Mouse (Mus musculus) heart, postnatal 0 days (tissue): ENCODE results near the gene Icos. TPM values are rescaled to one million over a fixed set of nuclear protein-coding genes. Genes with fewer than 3 reads are reported as not detected.

Source experiments
- ATAC-seq: fragments of 200-750 bp; cut with Nextera tagmentation; 2 replicates; pipeline ENCODE4 v1.8.0; 2017; ENCODE audit warnings: low read depth, moderate number of reproducible peaks, moderate library complexity; ENCODE audit not compliant: insufficient read depth
- DNase-seq: peaks from one replicate; pipeline ENCODE4 v3.0.0-alpha.2; 2016; ENCODE audit warnings: low spot score
- H3K27ac ChIP-seq: fragments of 300-500 bp; sonication (generic); 2 replicates; pipeline ENCODE4 v1.5.1; 2014; ENCODE audit warnings: low read depth, mild to moderate bottlenecking
- H3K27me3 ChIP-seq: fragments of 300-500 bp; sonication (generic); 2 replicates; pipeline ENCODE4 v1.6.1; 2014; ENCODE audit warnings: low read length, mixed read lengths; ENCODE audit not compliant: control insufficient read depth, insufficient read depth
- H3K36me3 ChIP-seq: fragments of 300-500 bp; sonication (generic); replicated peaks from 2 replicates; pipeline ENCODE4 v1.6.1; 2014; ENCODE audit warnings: low read length, mixed read lengths; ENCODE audit not compliant: control insufficient read depth, insufficient read depth
- H3K4me1 ChIP-seq: fragments of 300-500 bp; sonication (generic); 2 replicates; pipeline ENCODE4 v1.6.1; 2014; ENCODE audit warnings: antibody characterized with exemption; ENCODE audit not compliant: control insufficient read depth, insufficient read depth
- H3K4me2 ChIP-seq: fragments of 300-500 bp; sonication (generic); 2 replicates; pipeline ENCODE4 v1.6.1; 2014; ENCODE audit warnings: low read depth, mild to moderate bottlenecking, low read length, moderate library complexity
- H3K4me3 ChIP-seq: fragments of 300-500 bp; sonication (generic); 2 replicates; pipeline ENCODE4 v1.5.1; 2014; ENCODE audit warnings: low read depth, low read length
- H3K9ac ChIP-seq: fragments of 300-500 bp; sonication (generic); replicated peaks from 2 replicates; pipeline ENCODE4 v1.6.1; 2014; ENCODE audit warnings: low read depth, low read length, mixed read lengths
- H3K9me3 ChIP-seq: fragments of 300-500 bp; sonication (generic); replicated peaks from 2 replicates; pipeline ENCODE4 v1.6.1; 2016; ENCODE audit warnings: low read length; ENCODE audit not compliant: control insufficient read depth
- CTCF ChIP-seq: IDR thresholded peaks from 2 replicates; pipeline ENCODE4 v1.5.1; 2016; ENCODE audit warnings: antibody characterized with exemption, control low read depth, low read depth
- EP300 ChIP-seq: IDR thresholded peaks from 2 replicates; pipeline ENCODE4 v1.6.1; 2016; ENCODE audit warnings: antibody characterized with exemption, low read depth
- WGBS: fragments of 180-500 bp; shearing (Covaris S2); extraction: QIAGEN DNeasy Blood & Tissue Kit; methylation state at CpG from one replicate; pipeline ENCODE4 v1.1.7; 2014; 5-methylcytosine and 5-hydroxymethylcytosine counted together
- polyA plus RNA-seq: library from polyadenylated mRNA; unstranded; fragments of >200 nt; fragmentation: Nextera tagmentation; extraction: Ambion mirVana; gene quantifications from 2 replicates; pipeline ENCODE4 v1.2.1, GENCODE M21; 2015
- total RNA-seq: library from RNA; depleted of rRNA; stranded (reverse); fragments of >200 nt; gene quantifications from 2 replicates; pipeline ENCODE4 v1.2.3, GENCODE M21; 2014; ENCODE audit warnings: low replicate concordance

Gene Icos
- total and polyA plus RNA-seq, 2 experiments from 2014 or later: 0.19 to 0.38 TPM

GRCm38 (mm10) chr1:60942921-60943320, 34.8 kb upstream of the Icos start:
- ATAC-seq (no peak), DNase-seq (no peak)
- Histone ChIP-seq H3K9me3 (no peaks in the 10 kb centered on the region), H3K36me3 (no peaks in the 10 kb centered on the region), H3K4me1 (0 out of 2 replicates have a peak, but pooled peaks cover 3% of the 10 kb centered on the region), H3K4me3 (no peak overlapping the region), H3K4me2 (no peak overlapping the region), H3K9ac (no peak overlapping the region), H3K27me3 (no peaks in the 10 kb centered on the region), H3K27ac (no peak overlapping the region)
- WGBS: 68% methylated on average over 2 of the region's 2 CpGs
- TF ChIP-seq EP300 (no peak), CTCF (no peak)

- TF ChIP-seq EP300 (no peak), CTCF (no peak)
- H3K36me3 ChIP-seq: no peaks in the 10 kb centered on the region
- no peak overlapping the region for H3K9ac ChIP-seq
- H3K27ac ChIP-seq: peak overlapping the region; percentile 36; the same call in 1 of the 2 replicates
- H3K4me1 ChIP-seq: 0 out of 2 replicates have a peak, but pooled peaks cover 3% of the 10 kb centered on the region
- no peaks in the 10 kb centered on the region for H3K27me3 ChIP-seq
- H3K4me2 ChIP-seq: no peak overlapping the region
- peak; percentile 55 for ATAC-seq
- H3K9me3 ChIP-seq: no peaks in the 10 kb centered on the region
- no peak overlapping the region for H3K4me3 ChIP-seq
- peak; percentile 50 for DNase-seq
- WGBS: 63% methylated on average over 8 of the region's 8 CpGs
Measured at GRCm38 (mm10) chr1:60945633-60946401, 31.9 kb upstream of the Icos start.

GRCm38 (mm10) chr1:60948112-60948511, 29.6 kb upstream of the Icos start:
- ATAC-seq (no peak), DNase-seq (no peak)
- H3K27me3 ChIP-seq: no peaks in the 10 kb centered on the region
- no peak overlapping the region for H3K4me2 ChIP-seq
- no peaks in the 10 kb centered on the region for H3K9me3 ChIP-seq
- H3K4me1 ChIP-seq: 0 out of 2 replicates have a peak, but pooled peaks cover 7% of the 10 kb centered on the region
- TF ChIP-seq EP300: no peak
- no peak for TF ChIP-seq CTCF
- 73% methylated on average over 6 of the region's 6 CpGs for WGBS
- no peak overlapping the region for H3K9ac ChIP-seq
- H3K36me3 ChIP-seq: no peaks in the 10 kb centered on the region
- H3K4me3 ChIP-seq: no peak overlapping the region
- H3K27ac ChIP-seq: no peak overlapping the region

- peak overlapping the region; percentile 12 for H3K4me3 ChIP-seq
- DNase-seq (peak; percentile 32), ATAC-seq (peak; percentile 17; the same call in 1 of the 2 replicates)
- WGBS: 20% methylated on average over 7 of the region's 7 CpGs
- no peaks in the 10 kb centered on the region for H3K36me3 ChIP-seq
- H3K27me3 ChIP-seq: no peaks in the 10 kb centered on the region
- peak overlapping the region; percentile 29; the same call in 1 of the 2 replicates for H3K9ac ChIP-seq
- TF ChIP-seq EP300: no peak
- TF ChIP-seq CTCF: no peak
- H3K27ac ChIP-seq: peak overlapping the region; percentile 77
- no peaks in the 10 kb centered on the region for H3K9me3 ChIP-seq
- H3K4me1 ChIP-seq: 0 out of 2 replicates have a peak, but pooled peaks cover 5% of the 10 kb centered on the region
- H3K4me2 ChIP-seq: peak overlapping the region; percentile 45
Measured at GRCm38 (mm10) chr1:60952958-60953357, 24.8 kb upstream of the Icos start.

- H3K4me3 ChIP-seq: no peak overlapping the region
- no peak overlapping the region for H3K9ac ChIP-seq
- no peak overlapping the region for H3K27ac ChIP-seq
- WGBS: 83% methylated on average over 7 of the region's 7 CpGs
- H3K4me1 ChIP-seq: 0 out of 2 replicates have a peak, but pooled peaks cover 5% of the 10 kb centered on the region
- no peak overlapping the region for H3K4me2 ChIP-seq
- no peaks in the 10 kb centered on the region for H3K27me3 ChIP-seq
- no peaks in the 10 kb centered on the region for H3K36me3 ChIP-seq
- H3K9me3 ChIP-seq: no peaks in the 10 kb centered on the region
- TF ChIP-seq CTCF: no peak
- no peak for TF ChIP-seq EP300
- ATAC-seq (no peak), DNase-seq (no peak)
Measured at GRCm38 (mm10) chr1:60953686-60954085, 24.0 kb upstream of the Icos start.
